Mouse (Mus musculus) lung, adult 2 months (tissue): Measurements from ENCODE around the gene Prss28.

Experiments
- CTCF ChIP-seq: fragments of 200-500 bp; IDR thresholded peaks from 2 replicates; pipeline ENCODE4 v1.5.1; 2011; ENCODE audit warnings: mild to moderate bottlenecking, low read length, control low read depth; ENCODE audit not compliant: insufficient read depth
- POLR2A ChIP-seq: fragments of 200-500 bp; IDR thresholded peaks from 2 replicates; pipeline ENCODE4 v1.6.1; 2011; ENCODE audit warnings: low read depth, mild to moderate bottlenecking, control low read depth, low read length, borderline replicate concordance; ENCODE audit errors: extremely low read depth

DNA sequence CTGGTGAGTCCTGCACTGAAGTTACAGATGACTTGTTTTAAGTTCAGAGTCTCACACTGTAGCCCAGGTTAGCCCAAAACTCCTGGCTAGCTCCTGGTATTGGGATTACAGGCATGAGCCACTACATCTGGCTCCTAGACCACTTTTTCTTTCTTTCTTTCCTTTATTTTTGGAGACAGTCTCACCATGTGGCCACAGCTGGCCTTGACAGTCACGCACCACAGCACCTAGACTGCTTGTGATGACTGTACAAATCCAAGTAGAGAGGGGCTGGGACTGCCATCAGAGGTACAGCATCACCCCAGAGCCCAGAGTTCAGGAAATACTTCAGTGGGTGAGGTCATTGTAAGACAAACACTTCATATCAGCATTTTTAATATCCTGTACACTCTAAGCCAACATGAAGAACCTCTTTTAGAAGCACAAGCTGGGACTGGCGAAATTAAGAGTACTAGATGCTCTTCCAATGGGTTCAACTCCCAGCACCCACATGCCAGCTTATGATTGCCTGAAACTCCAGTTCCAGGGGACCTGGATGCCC lies 37.6 kb upstream of the Prss28 start:
- TF ChIP-seq CTCF, result no peak
- no peak for TF ChIP-seq POLR2A
